Mouse (Mus musculus) bone marrow, adult 2 months (tissue): ENCODE measurements around the gene Kctd14.

Source experiments
- CTCF ChIP-seq: fragments of 200-500 bp; IDR thresholded peaks from 2 replicates; pipeline ENCODE4 v1.5.1; 2011; ENCODE audit warnings: low read length, control low read depth; ENCODE audit not compliant: control insufficient read depth, insufficient read depth
- POLR2A ChIP-seq: fragments of 200-500 bp; IDR thresholded peaks from 2 replicates; pipeline ENCODE4 v1.6.1; 2011; ENCODE audit warnings: low read depth, mild to moderate bottlenecking, control low read depth, low read length, borderline replicate concordance; ENCODE audit not compliant: control insufficient read depth

- no peak for TF ChIP-seq CTCF
- no peak for TF ChIP-seq POLR2A
Measured at GRCm38 (mm10) chr7:97455577-97455976, 4.5 kb downstream of the Kctd14 start.
